Mouse (Mus musculus): ENCODE measurements around the gene Nostrin. TPM values are rescaled to one million over a fixed set of nuclear protein-coding genes. Genes with fewer than 3 reads are reported as not detected.

Nostrin gene
- polyA plus RNA-seq, 1 experiment from 2014 or later: 0.68 TPM

DNA sequence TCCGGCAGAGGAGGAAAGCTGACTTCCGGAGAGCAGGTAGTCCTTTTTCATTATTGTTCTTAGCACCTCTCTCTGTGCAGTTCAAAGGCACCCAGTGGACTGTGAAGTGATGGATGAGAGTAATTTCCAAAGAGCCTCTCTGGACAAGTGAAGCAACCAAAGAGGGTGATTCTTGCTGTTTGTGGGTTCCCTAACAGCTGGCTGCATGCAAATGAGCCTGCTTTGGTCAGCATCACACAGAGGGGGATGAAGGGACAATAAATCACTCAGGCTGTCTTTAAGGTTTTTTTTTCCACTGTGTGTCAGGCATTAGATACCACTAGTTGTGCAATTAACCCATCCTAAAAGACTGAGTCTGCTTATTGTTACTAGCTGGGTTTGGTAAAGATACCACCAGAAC, 15.9 kb upstream of the Nostrin start:
- 42% methylated on average over 2 of the region's 2 CpGs for WGBS
- no peak overlapping the region for H3K9ac ChIP-seq (ENCODE audit: low read depth, low read length)

DNA sequence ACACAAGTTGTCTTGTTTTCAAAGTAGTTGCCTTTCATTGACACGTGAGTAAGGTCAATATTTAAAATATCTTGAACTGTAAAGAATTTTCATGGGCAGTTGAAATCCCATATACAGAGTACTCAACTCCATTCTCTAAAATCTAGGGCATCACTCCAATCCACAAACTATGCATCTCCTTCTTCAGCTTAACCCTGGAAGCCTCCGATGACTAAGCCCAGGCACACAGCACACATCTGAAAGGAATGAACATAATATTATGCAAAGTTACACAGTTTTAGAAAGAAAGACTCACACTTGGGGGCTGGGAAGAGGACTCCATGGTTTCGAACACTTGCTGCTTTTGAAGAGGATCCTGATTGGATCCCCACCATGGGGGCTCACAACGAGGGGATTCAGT, 13.9 kb upstream of the Nostrin start:
- no peaks in the 10 kb centered on the region; the same call in 1 of the 2 replicates for H3K27me3 ChIP-seq (ENCODE audit: control insufficient read depth, insufficient read depth, low read length)
- DNase-seq (ENCODE audit: low spot score) (no peak), ATAC-seq (ENCODE audit: low FRiP score) (no peak)
- no peak overlapping the region for H3K4me2 ChIP-seq (replicated peaks; ENCODE audit: low read depth, low read length)
- 86% methylated on average over 4 of the region's 4 CpGs for WGBS
- H3K9ac ChIP-seq (ENCODE audit: low read depth, low read length): no peak overlapping the region
- H3K9me3 ChIP-seq (ENCODE audit: control insufficient read depth, low read length): no peaks in the 10 kb centered on the region
- H3K4me1 ChIP-seq (replicated peaks; ENCODE audit: control insufficient read depth, insufficient read depth, low read length): no peaks in the 10 kb centered on the region
- no peak overlapping the region for H3K4me3 ChIP-seq (ENCODE audit: low read depth, low read length)
- H3K36me3 ChIP-seq (ENCODE audit: control insufficient read depth, insufficient read depth, low read length): no peaks in the 10 kb centered on the region
- no peak overlapping the region for H3K27ac ChIP-seq (ENCODE audit: low read depth, low read length)

More for the DNA sequence above, 15.9 kb upstream of the Nostrin start:
- Histone ChIP-seq H3K4me3 (ENCODE audit: low read depth, low read length) (no peak overlapping the region), H3K27me3 (ENCODE audit: control insufficient read depth, insufficient read depth, low read length) (no peaks in the 10 kb centered on the region; the same call in 1 of the 2 replicates), H3K9me3 (ENCODE audit: control insufficient read depth, low read length) (no peaks in the 10 kb centered on the region), H3K36me3 (ENCODE audit: control insufficient read depth, insufficient read depth, low read length) (no peaks in the 10 kb centered on the region), H3K4me1 (replicated peaks; ENCODE audit: control insufficient read depth, insufficient read depth, low read length) (no peaks in the 10 kb centered on the region), H3K4me2 (replicated peaks; ENCODE audit: low read depth, low read length) (no peak overlapping the region), H3K27ac (ENCODE audit: low read depth, low read length) (no peak overlapping the region)
- DNase-seq (ENCODE audit: low spot score): no peak
- ATAC-seq (ENCODE audit: low FRiP score): peak; percentile 53; the same call in 1 of the 2 replicates

DNA sequence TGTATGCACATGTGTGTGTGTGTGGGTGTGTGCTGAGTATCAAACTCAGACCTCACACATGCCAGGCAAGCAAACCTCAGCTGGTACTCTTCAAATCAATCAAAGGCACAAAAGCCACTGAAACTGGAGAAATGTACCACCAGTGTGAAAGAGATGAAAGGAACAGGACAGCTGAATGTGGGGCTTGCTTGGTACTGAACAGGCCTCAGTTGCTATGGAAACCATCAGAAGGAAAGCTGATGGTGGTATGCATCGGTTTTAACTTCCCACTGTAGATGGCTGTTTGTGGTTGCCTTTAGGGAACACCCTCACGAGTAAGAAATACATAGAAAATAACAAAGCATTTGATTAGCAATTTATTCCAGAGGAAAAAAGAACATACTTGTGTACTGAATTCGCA, 10.2 kb upstream of the Nostrin start:
- no peak for ATAC-seq (ENCODE audit: low FRiP score)
- no peak overlapping the region for H3K4me2 ChIP-seq (replicated peaks; ENCODE audit: low read depth, low read length)
- H3K27me3 ChIP-seq (ENCODE audit: control insufficient read depth, insufficient read depth, low read length): no peaks in the 10 kb centered on the region; the same call in 1 of the 2 replicates
- H3K4me1 ChIP-seq (replicated peaks; ENCODE audit: control insufficient read depth, insufficient read depth, low read length): no peaks in the 10 kb centered on the region
- no peak overlapping the region for H3K4me3 ChIP-seq (ENCODE audit: low read depth, low read length)
- peak; percentile 27 for DNase-seq (ENCODE audit: low spot score)
- H3K9ac ChIP-seq (ENCODE audit: low read depth, low read length): no peak overlapping the region
- no peaks in the 10 kb centered on the region for H3K9me3 ChIP-seq (ENCODE audit: control insufficient read depth, low read length)
- H3K27ac ChIP-seq (ENCODE audit: low read depth, low read length): no peak overlapping the region
- 63% methylated on average over 3 of the region's 3 CpGs for WGBS
- no peaks in the 10 kb centered on the region for H3K36me3 ChIP-seq (ENCODE audit: control insufficient read depth, insufficient read depth, low read length)

DNA sequence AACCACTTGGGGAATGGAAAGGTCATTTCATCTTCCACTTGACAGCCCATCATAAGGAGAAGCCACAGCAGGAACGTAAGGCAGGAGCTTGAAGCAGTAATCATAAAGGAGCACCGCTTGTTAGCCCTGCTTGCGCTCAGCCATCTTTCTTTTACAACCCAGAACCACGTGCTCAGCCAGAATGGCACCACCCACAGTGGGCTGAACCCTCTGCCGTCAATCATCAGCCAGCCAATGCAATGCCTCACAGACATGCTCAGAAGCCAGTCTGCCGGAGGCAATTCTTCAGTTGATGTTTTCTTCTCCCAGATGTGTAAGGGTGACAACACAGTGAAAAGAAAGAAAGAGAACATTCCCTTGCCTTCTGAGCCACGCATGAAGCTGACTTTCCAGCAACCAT, 7.3 kb upstream of the Nostrin start:
- no peaks in the 10 kb centered on the region for H3K9me3 ChIP-seq (ENCODE audit: control insufficient read depth, low read length)
- no peaks in the 10 kb centered on the region for H3K36me3 ChIP-seq (ENCODE audit: control insufficient read depth, insufficient read depth, low read length)
- no peaks in the 10 kb centered on the region for H3K4me1 ChIP-seq (replicated peaks; ENCODE audit: control insufficient read depth, insufficient read depth, low read length)
- no peak for DNase-seq (ENCODE audit: low spot score)
- ATAC-seq (ENCODE audit: low FRiP score): no peak
- 79% methylated on average over 7 of the region's 7 CpGs for WGBS
- H3K9ac ChIP-seq (ENCODE audit: low read depth, low read length): no peak overlapping the region
- no peaks in the 10 kb centered on the region; the same call in 1 of the 2 replicates for H3K27me3 ChIP-seq (ENCODE audit: control insufficient read depth, insufficient read depth, low read length)
- H3K4me3 ChIP-seq (ENCODE audit: low read depth, low read length): no peak overlapping the region
- H3K27ac ChIP-seq (ENCODE audit: low read depth, low read length): no peak overlapping the region
- no peak overlapping the region for H3K4me2 ChIP-seq (replicated peaks; ENCODE audit: low read depth, low read length)

DNA sequence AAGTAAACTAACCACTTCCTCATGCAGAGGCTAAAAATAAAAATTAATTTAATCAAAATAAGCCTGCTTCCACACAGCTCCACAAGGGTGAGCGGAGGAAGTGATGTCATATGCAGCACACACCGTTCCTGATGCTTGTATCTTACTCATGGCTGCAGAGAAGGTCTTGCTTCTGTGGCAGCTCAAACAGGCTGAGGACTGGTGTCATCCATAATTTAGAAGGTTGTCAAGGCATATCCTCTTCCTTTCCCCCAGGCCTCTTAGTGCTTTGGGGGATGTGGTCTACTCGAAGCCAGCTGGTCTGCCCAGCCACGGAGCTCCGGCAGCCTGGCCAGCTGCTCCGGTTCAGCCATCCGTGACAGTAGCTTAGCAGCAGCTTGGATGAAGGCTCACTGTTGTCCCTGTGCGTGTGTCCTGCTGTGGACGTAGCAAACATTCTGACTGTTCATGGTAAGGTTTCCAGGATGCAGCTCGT, 6.6 kb upstream of the Nostrin start:
- no peaks in the 10 kb centered on the region for H3K9me3 ChIP-seq (ENCODE audit: control insufficient read depth, low read length)
- H3K27me3 ChIP-seq (ENCODE audit: control insufficient read depth, insufficient read depth, low read length): no peaks in the 10 kb centered on the region
- 30% methylated on average over 10 of the region's 10 CpGs for WGBS
- H3K4me3 ChIP-seq (ENCODE audit: low read depth, low read length): no peak overlapping the region
- no peak overlapping the region for H3K4me2 ChIP-seq (replicated peaks; ENCODE audit: low read depth, low read length)
- no peak overlapping the region for H3K27ac ChIP-seq (ENCODE audit: low read depth, low read length)
- peak; percentile 86 for ATAC-seq (ENCODE audit: low FRiP score)
- DNase-seq (ENCODE audit: low spot score): peak; percentile 71
- no peaks in the 10 kb centered on the region for H3K36me3 ChIP-seq (ENCODE audit: control insufficient read depth, insufficient read depth, low read length)
- H3K4me1 ChIP-seq (replicated peaks; ENCODE audit: control insufficient read depth, insufficient read depth, low read length): no peaks in the 10 kb centered on the region
- no peak overlapping the region for H3K9ac ChIP-seq (ENCODE audit: low read depth, low read length)

DNA sequence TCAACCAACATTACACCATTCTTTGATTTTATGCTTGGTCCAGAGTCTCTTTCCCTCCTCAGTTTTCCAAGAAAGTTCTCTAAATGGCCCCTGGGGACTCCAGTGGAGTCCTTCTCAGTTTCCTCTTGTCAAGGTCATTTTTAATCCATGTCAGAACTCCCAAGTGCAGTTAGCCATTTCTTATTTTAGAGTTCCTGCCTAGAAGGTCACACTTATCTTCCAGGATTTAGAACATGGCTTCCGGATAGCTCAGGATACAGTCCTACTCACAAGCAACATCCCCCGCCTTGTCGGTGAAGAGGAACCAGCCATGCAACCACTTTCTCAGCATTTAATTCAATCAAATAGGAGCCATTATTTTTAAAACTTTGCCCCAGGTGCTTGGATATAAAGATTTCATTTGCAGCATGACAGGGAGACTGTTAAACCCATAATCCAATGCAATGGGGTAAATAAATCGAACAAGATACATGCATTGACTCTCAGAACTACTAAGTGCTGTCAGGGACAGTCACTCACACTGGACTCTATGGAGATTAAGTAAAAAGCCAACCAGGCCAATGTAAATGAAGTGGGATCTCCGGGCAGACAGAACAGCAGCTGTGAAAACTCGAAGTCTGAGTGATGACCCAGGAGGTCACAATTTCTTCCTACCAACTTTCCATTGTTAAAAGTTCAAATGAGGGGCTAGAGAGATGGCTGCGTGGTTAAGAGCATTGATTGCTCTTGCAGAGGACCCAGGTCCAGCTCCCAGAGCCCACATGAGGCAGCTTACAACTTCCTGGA, 6.0 kb upstream of the Nostrin start:
- Histone ChIP-seq H3K4me2 (replicated peaks; ENCODE audit: low read depth, low read length) (no peak overlapping the region), H3K4me1 (replicated peaks; ENCODE audit: control insufficient read depth, insufficient read depth, low read length) (no peaks in the 10 kb centered on the region), H3K27ac (ENCODE audit: low read depth, low read length) (no peak overlapping the region), H3K36me3 (ENCODE audit: control insufficient read depth, insufficient read depth, low read length) (no peaks in the 10 kb centered on the region), H3K4me3 (ENCODE audit: low read depth, low read length) (no peak overlapping the region), H3K9ac (ENCODE audit: low read depth, low read length) (no peak overlapping the region), H3K27me3 (ENCODE audit: control insufficient read depth, insufficient read depth, low read length) (no peaks in the 10 kb centered on the region), H3K9me3 (ENCODE audit: control insufficient read depth, low read length) (no peaks in the 10 kb centered on the region)
- no peak for DNase-seq (ENCODE audit: low spot score)
- no peak; the same call in 1 of the 2 replicates for ATAC-seq (ENCODE audit: low FRiP score)
- 56% methylated on average over 7 of the region's 7 CpGs for WGBS

DNA sequence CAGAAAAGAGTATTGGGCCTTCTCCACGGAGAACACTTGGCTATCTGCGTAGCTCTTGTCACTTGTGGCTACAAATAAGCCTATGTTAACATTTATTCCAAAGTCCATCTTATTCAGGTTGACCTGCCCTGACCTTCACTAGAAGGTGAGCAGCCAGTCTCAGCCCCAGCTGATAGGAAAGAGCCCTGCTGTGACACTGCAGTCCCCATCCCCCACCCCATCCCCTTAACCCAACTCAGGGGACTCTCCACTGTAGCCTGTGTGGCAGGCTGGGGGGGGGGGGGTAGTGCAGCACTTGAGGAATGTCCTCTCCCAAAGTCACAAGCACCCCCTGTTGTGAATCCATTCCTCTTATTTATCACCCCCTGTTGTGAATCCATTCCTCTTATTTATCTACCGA, 3.6 kb upstream of the Nostrin start:
- H3K36me3 ChIP-seq (ENCODE audit: control insufficient read depth, insufficient read depth, low read length): no peaks in the 10 kb centered on the region
- H3K9me3 ChIP-seq (ENCODE audit: control insufficient read depth, low read length): no peaks in the 10 kb centered on the region
- no peak overlapping the region for H3K27ac ChIP-seq (ENCODE audit: low read depth, low read length)
- no peaks in the 10 kb centered on the region for H3K27me3 ChIP-seq (ENCODE audit: control insufficient read depth, insufficient read depth, low read length)
- no peaks in the 10 kb centered on the region for H3K4me1 ChIP-seq (replicated peaks; ENCODE audit: control insufficient read depth, insufficient read depth, low read length)
- no peak for ATAC-seq (ENCODE audit: low FRiP score)
- no peak overlapping the region for H3K9ac ChIP-seq (ENCODE audit: low read depth, low read length)
- no peak overlapping the region for H3K4me2 ChIP-seq (replicated peaks; ENCODE audit: low read depth, low read length)
- no peak overlapping the region for H3K4me3 ChIP-seq (ENCODE audit: low read depth, low read length)
- 52% methylated on average over 3 of the region's 3 CpGs for WGBS
- DNase-seq (ENCODE audit: low spot score): no peak

DNA sequence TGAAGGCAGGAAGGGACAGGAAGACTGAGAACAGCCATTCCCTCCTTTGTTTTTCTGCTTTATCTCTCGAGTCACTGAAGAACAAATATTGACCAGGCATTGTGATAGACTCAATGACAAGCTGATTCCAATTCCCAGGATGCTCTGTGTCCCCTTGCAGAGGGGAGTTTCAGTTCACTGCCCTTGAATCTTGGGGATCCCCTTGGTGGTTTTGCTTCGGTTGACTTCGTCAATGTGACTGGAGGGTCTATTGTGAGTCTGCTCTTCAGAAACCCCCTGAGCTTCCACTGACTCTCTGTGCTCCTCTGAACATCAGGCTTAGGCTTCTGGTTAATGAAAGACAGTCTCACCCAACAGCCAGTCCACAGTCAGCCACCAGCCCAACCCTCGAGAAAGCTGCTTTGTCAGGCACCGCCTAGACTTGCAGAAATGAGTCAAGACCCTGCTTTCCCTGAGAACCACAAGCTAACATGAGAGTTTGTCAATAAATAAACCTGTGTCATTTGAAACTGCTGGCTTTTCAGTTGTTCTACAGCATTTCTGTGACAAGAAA, 3.0 kb upstream of the Nostrin start:
- no peak overlapping the region for H3K27ac ChIP-seq (ENCODE audit: low read depth, low read length)
- no peaks in the 10 kb centered on the region for H3K4me1 ChIP-seq (replicated peaks; ENCODE audit: control insufficient read depth, insufficient read depth, low read length)
- WGBS: 20% methylated on average over 5 of the region's 5 CpGs
- H3K27me3 ChIP-seq (ENCODE audit: control insufficient read depth, insufficient read depth, low read length): no peaks in the 10 kb centered on the region
- no peaks in the 10 kb centered on the region for H3K9me3 ChIP-seq (ENCODE audit: control insufficient read depth, low read length)
- H3K36me3 ChIP-seq (ENCODE audit: control insufficient read depth, insufficient read depth, low read length): no peaks in the 10 kb centered on the region
- no peak overlapping the region for H3K4me3 ChIP-seq (ENCODE audit: low read depth, low read length)
- DNase-seq (ENCODE audit: low spot score) (no peak), ATAC-seq (ENCODE audit: low FRiP score) (no peak)
- no peak overlapping the region for H3K4me2 ChIP-seq (replicated peaks; ENCODE audit: low read depth, low read length)
- H3K9ac ChIP-seq (ENCODE audit: low read depth, low read length): no peak overlapping the region

DNA sequence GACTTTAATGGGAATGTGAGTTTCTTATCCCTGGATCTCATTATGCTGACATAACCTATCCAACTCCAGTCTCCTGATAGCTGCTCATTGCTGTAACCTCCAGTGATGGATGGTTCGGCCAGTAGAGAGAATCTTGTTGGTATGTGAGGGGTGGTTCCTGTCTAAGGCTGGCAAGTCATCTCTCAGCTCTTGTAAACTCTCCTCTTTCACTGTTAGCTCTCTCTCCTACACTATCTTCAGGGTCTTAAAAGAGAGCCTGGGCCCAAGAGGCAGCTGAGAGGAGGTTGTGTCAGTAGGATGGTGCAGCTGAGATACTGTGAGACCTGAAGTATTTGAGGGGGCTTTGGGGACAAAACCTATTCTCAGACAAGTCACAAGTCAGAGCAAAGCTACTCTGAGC, 1.4 kb upstream of the Nostrin start:
- no peaks in the 10 kb centered on the region for H3K4me1 ChIP-seq (replicated peaks; ENCODE audit: control insufficient read depth, insufficient read depth, low read length)
- H3K4me2 ChIP-seq (replicated peaks; ENCODE audit: low read depth, low read length): no peak overlapping the region
- DNase-seq (ENCODE audit: low spot score): no peak
- H3K9me3 ChIP-seq (ENCODE audit: control insufficient read depth, low read length): no peaks in the 10 kb centered on the region
- 88% methylated on average over 1 of the region's 1 CpGs for WGBS
- H3K4me3 ChIP-seq (ENCODE audit: low read depth, low read length): no peak overlapping the region
- no peak overlapping the region for H3K27ac ChIP-seq (ENCODE audit: low read depth, low read length)
- no peak overlapping the region for H3K9ac ChIP-seq (ENCODE audit: low read depth, low read length)
- H3K36me3 ChIP-seq (ENCODE audit: control insufficient read depth, insufficient read depth, low read length): no peaks in the 10 kb centered on the region
- ATAC-seq (ENCODE audit: low FRiP score): no peak
- H3K27me3 ChIP-seq (ENCODE audit: control insufficient read depth, insufficient read depth, low read length): no peaks in the 10 kb centered on the region

Data from hindbrain, embryonic 11.5 days (tissue).